Mouse (Mus musculus): ENCODE data around the gene Mum1.

DNA sequence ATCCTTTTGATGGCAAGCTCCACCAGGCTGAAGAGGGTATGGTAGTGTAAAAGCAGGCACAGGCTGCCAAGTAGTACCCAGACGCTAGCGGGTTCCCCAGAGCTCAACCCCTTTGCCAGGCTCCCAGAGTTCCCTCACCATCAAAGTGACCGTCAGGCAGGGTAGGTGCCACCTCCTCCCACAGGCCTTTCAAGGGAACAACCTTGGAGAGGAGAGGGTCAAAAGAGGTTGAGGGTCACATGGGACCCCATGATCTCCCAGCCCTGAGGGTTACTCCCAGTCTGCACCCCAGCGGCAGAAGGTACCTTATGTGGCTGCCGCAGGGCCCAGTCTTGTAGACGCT lies 33.2 kb downstream of the Mum1 start:
- no peak for TF ChIP-seq CTCF (conservative IDR thresholded peaks at IDR 0.05; ENCODE audit: low read length)
- TF ChIP-seq POU5F1 (IDR thresholded peaks at IDR 0.05; ENCODE audit: borderline replicate concordance, low read length), result no peak
- TF ChIP-seq NANOG (IDR thresholded peaks at IDR 0.05; ENCODE audit: borderline replicate concordance, low read length), result no peak
